In the genomic region with DNA sequence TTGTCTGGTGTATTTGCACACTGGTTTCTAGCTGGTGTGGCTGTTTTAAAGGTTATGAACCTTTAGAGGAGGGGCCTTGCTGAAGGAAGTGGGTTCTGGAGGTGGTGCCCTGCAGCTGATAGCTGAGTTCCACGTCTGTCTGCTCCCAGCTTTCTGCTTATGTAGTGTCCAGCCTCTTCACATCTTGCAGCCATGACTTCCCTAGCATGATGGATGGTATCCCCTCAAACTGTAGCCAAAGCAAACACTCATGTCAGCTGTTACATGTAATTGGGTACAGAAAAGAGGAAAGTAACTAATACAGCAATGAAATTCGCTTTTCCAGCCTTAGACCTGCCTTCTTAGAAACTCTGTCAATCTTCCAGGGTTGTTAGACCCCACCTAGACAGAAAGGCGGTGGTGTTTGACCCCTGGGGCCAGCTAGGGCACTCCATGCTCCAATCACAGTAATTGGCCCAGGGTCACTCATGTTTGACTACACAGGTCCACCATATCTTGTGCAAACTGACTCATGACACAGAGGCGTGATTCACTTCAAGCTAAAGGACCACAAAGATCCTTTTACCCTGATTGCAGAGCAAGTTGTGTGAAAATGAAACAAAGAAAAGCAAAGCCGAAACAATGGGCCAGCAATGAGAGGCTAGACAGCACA, we compare ENCODE assay signal across 22 mouse cellular contexts.
DNase-seq lines count a peak whose midpoint lies in the region; ATAC-seq and TF ChIP-seq lines count a peak whose summit lies in the region.
"Had no signal": no experiment of that assay in that cellular context is flagged by ENCODE, and none has a peak within 500 bp of the region (broad histone marks: within the 10 kb centered on the region; RNA-seq: fewer than 3 reads in every experiment).

No protein-coding gene starts in this region.

- no peak for ATAC-seq in hindbrain, embryonic 13.5 days (ENCODE audit: low FRiP score)
- peak; percentile 64; the same call in 1 of the 2 replicates for ATAC-seq in intestine, embryonic 14.5 days (replicated peaks; ENCODE audit: low FRiP score, low TSS enrichment, low read depth)
- no peak for ATAC-seq in kidney, postnatal 0 days (replicated peaks; ENCODE audit: low FRiP score, low read depth)
- peak; percentile 76 for ATAC-seq in stomach, embryonic 15.5 days (ENCODE audit: insufficient read depth, low FRiP score, low read depth)
- ATAC-seq: forebrain, embryonic 14.5 days had no signal

- no peak for TF ChIP-seq CTCF in kidney, postnatal 0 days (IDR thresholded peaks at IDR 0.05; ENCODE audit: low read depth)

- no peak overlapping the region for H3K9ac ChIP-seq in hindbrain, embryonic 13.5 days
- no peak overlapping the region for H3K9ac ChIP-seq in intestine, embryonic 14.5 days (ENCODE audit: low read length)
- H3K9ac ChIP-seq in kidney, postnatal 0 days (ENCODE audit: low read depth, low read length), result no peak overlapping the region
- H3K9ac ChIP-seq in stomach, embryonic 15.5 days, result no peak overlapping the region
- H3K9ac ChIP-seq: lung, embryonic 15.5 days; midbrain, embryonic 12.5 days; neural tube, embryonic 13.5 days had no signal

- WGBS in hindbrain, embryonic 10.5 days, result 73% methylated on average over 5 of the region's 5 CpGs
- WGBS in hindbrain, embryonic 13.5 days, result 79% methylated on average over 5 of the region's 5 CpGs
- 61% methylated on average over 5 of the region's 5 CpGs for WGBS in intestine, embryonic 14.5 days
- WGBS in kidney, postnatal 0 days, result 57% methylated on average over 5 of the region's 5 CpGs
- 46% methylated on average over 5 of the region's 5 CpGs for WGBS in stomach, embryonic 15.5 days

- no peak overlapping the region for H3K4me2 ChIP-seq in hindbrain, embryonic 13.5 days
- no peak overlapping the region for H3K4me2 ChIP-seq in intestine, embryonic 14.5 days (ENCODE audit: low read length)
- no peak overlapping the region for H3K4me2 ChIP-seq in kidney, postnatal 0 days (ENCODE audit: low read length)
- no peak overlapping the region for H3K4me2 ChIP-seq in stomach, embryonic 15.5 days
- H3K4me2 ChIP-seq: lung, embryonic 15.5 days; midbrain, embryonic 12.5 days; neural tube, embryonic 13.5 days had no signal

- no peak overlapping the region for H3K4me3 ChIP-seq in hindbrain, embryonic 10.5 days
- no peak overlapping the region for H3K4me3 ChIP-seq in hindbrain, embryonic 13.5 days
- H3K4me3 ChIP-seq in intestine, embryonic 14.5 days (ENCODE audit: low read depth, low read length), result no peak overlapping the region
- no peak overlapping the region for H3K4me3 ChIP-seq in kidney, postnatal 0 days (replicated peaks; ENCODE audit: low read depth, low read length)
- no peak overlapping the region for H3K4me3 ChIP-seq in stomach, embryonic 15.5 days (replicated peaks)
- H3K4me3 ChIP-seq: gastrocnemius, adult 2 months; left cerebral cortex, adult 2 months; limb, embryonic 10.5 days; lung, embryonic 15.5 days; midbrain, embryonic 12.5 days; neural tube, embryonic 13.5 days had no signal

- H3K27ac ChIP-seq in hindbrain, embryonic 10.5 days, result 0 out of 2 replicates have a peak overlapping the region, but pooled peaks have one; percentile 23
- H3K27ac ChIP-seq in hindbrain, embryonic 13.5 days, result no peak overlapping the region
- no peak overlapping the region; the same call in 1 of the 2 replicates for H3K27ac ChIP-seq in intestine, embryonic 14.5 days (ENCODE audit: low read depth)
- H3K27ac ChIP-seq in kidney, postnatal 0 days, result no peak overlapping the region
- H3K27ac ChIP-seq in stomach, embryonic 15.5 days, result peak overlapping the region; percentile 33; the same call in 1 of the 2 replicates
- H3K27ac ChIP-seq: gastrocnemius, adult 2 months; left cerebral cortex, adult 2 months; lung, embryonic 15.5 days; macrophage; midbrain, embryonic 12.5 days; neural tube, embryonic 13.5 days had no signal

- no peak for DNase-seq in hindbrain, embryonic 10.5 days (ENCODE audit: low spot score)
- no peak for DNase-seq in intestine, embryonic 14.5 days (ENCODE audit: low spot score)
- DNase-seq in kidney, postnatal 0 days (ENCODE audit: low spot score), result peak; percentile 71
- DNase-seq in right cerebral cortex, postnatal 25 days, result no peak
- no peak for DNase-seq in retina, embryonic 14.5 days (ENCODE audit: low spot score)
- DNase-seq in adipocyte (ENCODE audit: low spot score), result no peak
- DNase-seq: adrenal gland, adult 2 months; cerebellum, adult 18-20 months; cerebellum, postnatal 36 days; gastrocnemius, adult 2 months; heart, adult 18-20 months; heart, postnatal 4 days; right cerebral cortex, postnatal 4 days had no signal

- no peaks in the 10 kb centered on the region for H3K27me3 ChIP-seq in hindbrain, embryonic 10.5 days (ENCODE audit: insufficient read depth, poor library complexity, severe bottlenecking)
- H3K27me3 ChIP-seq in hindbrain, embryonic 13.5 days, result no peaks in the 10 kb centered on the region
- H3K27me3 ChIP-seq in intestine, embryonic 14.5 days (replicated peaks; ENCODE audit: control insufficient read depth, insufficient read depth, low read length), result no peaks in the 10 kb centered on the region
- no peaks in the 10 kb centered on the region for H3K27me3 ChIP-seq in kidney, postnatal 0 days (ENCODE audit: insufficient read depth, low read length)
- H3K27me3 ChIP-seq in stomach, embryonic 15.5 days (replicated peaks), result no peaks in the 10 kb centered on the region
- H3K27me3 ChIP-seq: lung, embryonic 15.5 days; midbrain, embryonic 12.5 days; neural tube, embryonic 13.5 days had no signal

- peaks cover 19% of the 10 kb centered on the region for H3K4me1 ChIP-seq in hindbrain, embryonic 10.5 days (replicated peaks)
- H3K4me1 ChIP-seq in hindbrain, embryonic 13.5 days (replicated peaks), result peaks cover 42% of the 10 kb centered on the region
- no peaks in the 10 kb centered on the region for H3K4me1 ChIP-seq in intestine, embryonic 14.5 days (replicated peaks; ENCODE audit: control insufficient read depth, insufficient read depth, low read length)
- no peaks in the 10 kb centered on the region for H3K4me1 ChIP-seq in kidney, postnatal 0 days (replicated peaks; ENCODE audit: insufficient read depth, low read length)
- peaks cover 5% of the 10 kb centered on the region for H3K4me1 ChIP-seq in stomach, embryonic 15.5 days

- no peaks in the 10 kb centered on the region for H3K9me3 ChIP-seq in hindbrain, embryonic 10.5 days
- no peaks in the 10 kb centered on the region for H3K9me3 ChIP-seq in hindbrain, embryonic 13.5 days
- H3K9me3 ChIP-seq in intestine, embryonic 14.5 days (ENCODE audit: control insufficient read depth, low read length), result no peaks in the 10 kb centered on the region
- H3K9me3 ChIP-seq in kidney, postnatal 0 days (replicated peaks; ENCODE audit: low read length), result no peaks in the 10 kb centered on the region
- H3K9me3 ChIP-seq in stomach, embryonic 15.5 days, result no peaks in the 10 kb centered on the region
- H3K9me3 ChIP-seq: limb, embryonic 10.5 days; lung, embryonic 15.5 days; midbrain, embryonic 12.5 days; neural tube, embryonic 13.5 days had no signal

- H3K36me3 ChIP-seq in hindbrain, embryonic 10.5 days, result no peaks in the 10 kb centered on the region
- no peaks in the 10 kb centered on the region for H3K36me3 ChIP-seq in hindbrain, embryonic 13.5 days
- no peaks in the 10 kb centered on the region for H3K36me3 ChIP-seq in intestine, embryonic 14.5 days (ENCODE audit: control insufficient read depth, insufficient read depth, low read length)
- no peaks in the 10 kb centered on the region for H3K36me3 ChIP-seq in kidney, postnatal 0 days (ENCODE audit: insufficient read depth, low read length)
- no peaks in the 10 kb centered on the region for H3K36me3 ChIP-seq in stomach, embryonic 15.5 days
- H3K36me3 ChIP-seq: lung, embryonic 15.5 days; midbrain, embryonic 12.5 days; neural tube, embryonic 13.5 days had no signal

Comparison
In these comparisons a context has a peak if more than half of its experiments do, and no peak if none do; other contexts are left out.
1. H3K27ac ChIP-seq: peak in hindbrain, embryonic 10.5 days (single experiment) and stomach, embryonic 15.5 days (single experiment); none in hindbrain, embryonic 13.5 days (single experiment), intestine, embryonic 14.5 days (single experiment) and kidney, postnatal 0 days (single experiment).
2. ATAC-seq: peak in intestine, embryonic 14.5 days (single experiment) and stomach, embryonic 15.5 days (single experiment); none in hindbrain, embryonic 13.5 days (single experiment) and kidney, postnatal 0 days (single experiment).